Mouse (Mus musculus): Measurements from ENCODE around the gene Ndst2. TPM values are rescaled to one million over a fixed set of nuclear protein-coding genes. Genes with fewer than 3 reads are reported as not detected.

Ndst2 gene
- polyA plus RNA-seq, 1 experiment from 2014 or later, result 16.8 TPM

DNA sequence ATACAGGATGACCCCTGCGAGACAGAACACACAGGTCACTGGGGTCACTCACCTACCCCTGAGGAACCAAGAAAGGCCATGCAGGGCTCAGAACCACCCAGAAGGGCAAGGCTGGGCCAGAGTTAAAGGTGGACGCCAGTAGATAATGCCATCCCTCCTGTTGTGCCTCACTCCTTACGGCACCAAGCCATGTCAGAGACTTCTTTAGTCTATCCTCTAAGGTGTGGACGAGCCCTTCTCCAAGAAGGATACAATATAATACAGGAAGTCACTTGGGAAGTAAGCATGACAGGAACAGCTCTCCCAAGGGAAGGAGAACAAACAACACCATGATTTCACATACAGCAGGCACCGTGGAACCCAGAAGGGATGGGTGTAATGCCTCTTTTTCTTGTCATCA is 30.6 kb upstream of the Ndst2 start:
- WGBS, result 89% methylated on average over 5 of the region's 5 CpGs
- no peak overlapping the region for H3K4me2 ChIP-seq (replicated peaks)
- no peaks in the 10 kb centered on the region for H3K4me1 ChIP-seq (replicated peaks)
- no peak overlapping the region for H3K27ac ChIP-seq
- no peaks in the 10 kb centered on the region for H3K9me3 ChIP-seq
- H3K27me3 ChIP-seq, result no peaks in the 10 kb centered on the region
- H3K9ac ChIP-seq (replicated peaks), result no peak overlapping the region
- H3K4me3 ChIP-seq (replicated peaks), result no peak overlapping the region
- peaks cover 74% of the 10 kb centered on the region for H3K36me3 ChIP-seq
- ATAC-seq, result no peak

DNA sequence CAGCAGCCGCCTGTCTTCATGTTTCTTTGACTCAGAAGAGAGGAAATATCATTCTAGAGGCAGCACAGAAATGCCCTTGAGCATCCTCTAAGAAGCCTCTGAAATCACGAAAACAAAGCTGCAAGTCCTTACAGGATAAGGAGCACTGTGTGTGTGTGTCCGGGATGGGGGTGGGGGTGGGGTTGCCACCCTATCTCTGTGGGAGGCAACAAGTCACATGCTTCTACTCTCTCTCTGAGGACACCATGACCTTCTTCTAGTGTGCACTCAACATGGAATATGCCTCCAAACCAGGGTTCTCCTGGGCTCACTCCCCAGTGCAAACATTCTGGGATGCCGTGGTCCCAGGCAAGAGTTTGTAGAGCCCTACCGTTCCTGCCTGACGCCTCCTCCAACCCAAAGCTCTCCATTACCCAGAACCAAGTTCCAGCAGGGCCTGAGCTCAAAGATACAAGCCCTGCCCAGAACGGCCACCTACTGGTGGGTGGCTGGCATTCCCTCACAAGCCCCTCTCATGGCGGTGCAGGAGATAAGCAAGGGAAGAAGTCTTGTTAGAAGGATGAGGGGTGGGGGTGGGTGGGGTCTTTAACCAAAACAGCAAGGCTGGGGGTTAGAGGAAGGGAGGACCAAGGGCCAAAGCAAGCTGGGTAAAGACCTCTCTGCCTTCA is 24.5 kb upstream of the Ndst2 start:
- H3K36me3 ChIP-seq, result peaks cover 93% of the 10 kb centered on the region
- no peak for ATAC-seq
- 84% methylated on average over 8 of the region's 8 CpGs for WGBS
- no peaks in the 10 kb centered on the region for H3K4me1 ChIP-seq (replicated peaks)
- no peaks in the 10 kb centered on the region for H3K27me3 ChIP-seq
- H3K27ac ChIP-seq, result no peak overlapping the region
- H3K9ac ChIP-seq (replicated peaks), result no peak overlapping the region
- H3K4me2 ChIP-seq (replicated peaks), result no peak overlapping the region
- H3K9me3 ChIP-seq, result no peaks in the 10 kb centered on the region
- no peak overlapping the region for H3K4me3 ChIP-seq (replicated peaks)

DNA sequence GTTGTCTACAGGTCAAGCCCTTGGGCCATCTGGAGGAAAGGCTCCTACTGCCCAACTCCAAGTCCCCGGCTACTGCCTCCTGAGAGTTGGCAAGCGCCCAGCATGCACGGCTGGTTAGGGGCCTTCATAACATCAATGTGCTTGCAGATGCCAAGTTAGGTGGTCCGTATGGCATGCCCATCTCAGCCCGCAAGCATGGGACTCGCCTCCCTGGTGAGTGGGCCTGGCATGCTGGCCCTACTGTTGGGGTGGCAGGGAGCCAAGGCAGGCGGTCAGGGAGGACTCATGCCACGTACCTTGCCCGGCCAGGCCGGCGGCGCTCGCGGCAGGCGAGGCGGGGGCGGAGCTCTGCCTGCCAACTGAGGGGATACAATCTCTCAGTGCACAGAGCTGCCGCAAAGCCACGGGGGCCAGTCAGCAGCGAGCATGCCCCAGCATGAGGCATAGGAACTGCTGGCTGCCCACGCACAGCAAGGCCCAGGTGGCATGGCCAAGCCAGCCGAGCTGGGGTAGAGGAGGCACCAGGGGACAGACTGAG is 23.1 kb upstream of the Ndst2 start:
- H3K4me3 ChIP-seq (replicated peaks), result no peak overlapping the region
- no peak overlapping the region for H3K27ac ChIP-seq
- H3K36me3 ChIP-seq, result peaks cover 88% of the 10 kb centered on the region
- no peak for ATAC-seq
- 95% methylated on average over 22 of the region's 22 CpGs for WGBS
- no peak overlapping the region for H3K9ac ChIP-seq (replicated peaks)
- no peaks in the 10 kb centered on the region for H3K4me1 ChIP-seq (replicated peaks)
- H3K27me3 ChIP-seq, result no peaks in the 10 kb centered on the region
- no peaks in the 10 kb centered on the region for H3K9me3 ChIP-seq
- no peak overlapping the region for H3K4me2 ChIP-seq (replicated peaks)

DNA sequence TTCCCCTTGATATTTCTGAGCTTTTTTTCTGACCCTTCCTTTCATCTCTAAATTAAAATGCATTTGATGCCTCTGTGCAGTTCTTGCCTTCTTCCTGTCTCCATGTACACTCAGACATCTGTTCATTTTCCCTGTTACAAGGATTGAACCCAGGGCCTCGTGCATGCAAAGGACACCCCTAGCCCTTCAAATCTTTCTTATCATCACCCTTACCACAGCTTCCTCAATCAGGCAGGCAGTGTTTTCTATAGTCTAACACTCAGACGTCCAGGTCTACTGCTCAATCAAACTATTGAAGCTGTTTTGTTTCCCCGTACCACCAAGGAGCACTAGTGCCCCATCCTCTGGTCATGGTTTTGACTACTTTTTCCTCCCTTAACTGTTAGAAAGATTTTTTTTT is 19.4 kb upstream of the Ndst2 start:
- 91% methylated on average over 3 of the region's 3 CpGs for WGBS
- Histone ChIP-seq H3K9ac (replicated peaks) (no peak overlapping the region), H3K4me1 (replicated peaks) (no peaks in the 10 kb centered on the region), H3K4me3 (replicated peaks) (no peak overlapping the region), H3K36me3 (peaks cover 54% of the 10 kb centered on the region), H3K27me3 (no peaks in the 10 kb centered on the region), H3K27ac (no peak overlapping the region), H3K9me3 (no peaks in the 10 kb centered on the region), H3K4me2 (replicated peaks) (no peak overlapping the region)
- no peak for ATAC-seq

DNA sequence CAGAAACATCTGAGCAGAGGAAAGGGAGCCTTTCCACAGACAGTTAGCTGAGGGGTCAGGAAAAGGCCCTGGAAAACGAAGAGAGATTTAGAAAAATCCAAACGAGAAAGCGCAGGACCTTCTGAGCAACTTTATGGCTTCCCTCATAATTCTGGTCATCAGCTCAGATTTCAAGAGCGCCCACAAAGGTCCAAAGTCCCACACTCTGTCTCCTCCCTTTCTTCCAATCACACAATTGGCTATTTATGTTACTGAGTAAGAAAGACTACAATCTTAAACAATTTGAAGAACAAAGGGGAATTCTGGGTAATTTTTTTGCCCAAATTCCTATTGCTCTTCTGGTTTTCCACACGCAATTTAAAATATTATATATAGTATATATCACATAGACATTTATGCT is 16.1 kb upstream of the Ndst2 start:
- no peaks in the 10 kb centered on the region for H3K4me1 ChIP-seq (replicated peaks)
- no peaks in the 10 kb centered on the region for H3K27me3 ChIP-seq
- no peak overlapping the region for H3K4me2 ChIP-seq (replicated peaks)
- ATAC-seq, result no peak
- peaks cover 35% of the 10 kb centered on the region for H3K36me3 ChIP-seq
- no peak overlapping the region for H3K4me3 ChIP-seq (replicated peaks)
- H3K27ac ChIP-seq, result no peak overlapping the region
- WGBS, result 95% methylated on average over 5 of the region's 5 CpGs
- no peaks in the 10 kb centered on the region for H3K9me3 ChIP-seq
- no peak overlapping the region for H3K9ac ChIP-seq (replicated peaks)

DNA sequence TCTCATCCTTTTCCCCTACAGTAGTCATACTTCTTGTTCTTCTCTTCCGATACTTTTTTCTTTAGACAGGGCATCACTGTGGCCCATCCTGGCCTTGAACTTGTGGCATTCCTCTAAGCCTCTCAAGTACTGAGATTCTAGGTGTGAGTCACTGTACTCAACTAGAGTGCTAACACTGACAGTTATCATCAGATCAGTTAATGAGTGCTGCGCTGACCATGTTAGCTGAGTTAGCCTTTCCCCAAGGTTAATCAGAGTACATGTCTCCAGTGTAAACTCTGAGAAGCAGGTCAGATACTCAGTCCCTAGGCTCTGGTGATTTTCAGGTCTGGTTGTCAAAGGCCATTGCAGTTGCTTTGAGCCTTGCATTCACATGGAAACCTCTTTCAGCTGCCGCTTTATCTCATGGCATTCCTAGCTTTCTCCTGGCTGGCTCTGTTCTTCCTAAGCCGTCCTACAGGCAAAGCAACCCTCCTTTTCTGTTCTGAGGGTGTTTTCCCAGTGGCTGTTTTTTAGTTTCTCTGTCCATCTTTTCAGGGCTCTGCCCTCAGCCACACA is 15.2 kb upstream of the Ndst2 start:
- H3K36me3 ChIP-seq, result peaks cover 35% of the 10 kb centered on the region
- no peaks in the 10 kb centered on the region for H3K4me1 ChIP-seq (replicated peaks)
- H3K4me2 ChIP-seq (replicated peaks), result no peak overlapping the region
- WGBS, result 89% methylated on average over 4 of the region's 4 CpGs
- H3K4me3 ChIP-seq (replicated peaks), result no peak overlapping the region
- no peaks in the 10 kb centered on the region for H3K9me3 ChIP-seq
- no peak overlapping the region for H3K27ac ChIP-seq
- no peaks in the 10 kb centered on the region for H3K27me3 ChIP-seq
- ATAC-seq, result no peak
- H3K9ac ChIP-seq (replicated peaks), result no peak overlapping the region

GRCm38 (mm10) chr14:20748388-20748787 is 14.0 kb upstream of the Ndst2 start:
- Histone ChIP-seq H3K4me2 (replicated peaks) (no peak overlapping the region), H3K9me3 (no peaks in the 10 kb centered on the region), H3K27ac (no peak overlapping the region), H3K27me3 (no peaks in the 10 kb centered on the region), H3K4me3 (replicated peaks) (no peak overlapping the region), H3K36me3 (peaks cover 38% of the 10 kb centered on the region), H3K4me1 (replicated peaks) (no peaks in the 10 kb centered on the region), H3K9ac (replicated peaks) (no peak overlapping the region)
- no peak for ATAC-seq
- 85% methylated on average over 4 of the region's 4 CpGs for WGBS

GRCm38 (mm10) chr14:20746935-20747334 is 12.6 kb upstream of the Ndst2 start:
- Histone ChIP-seq H3K27me3 (no peaks in the 10 kb centered on the region), H3K36me3 (peaks cover 40% of the 10 kb centered on the region), H3K9ac (replicated peaks) (no peak overlapping the region), H3K4me2 (replicated peaks) (no peak overlapping the region), H3K4me3 (replicated peaks) (no peak overlapping the region), H3K9me3 (no peaks in the 10 kb centered on the region), H3K4me1 (replicated peaks) (no peaks in the 10 kb centered on the region), H3K27ac (no peak overlapping the region)
- ATAC-seq, result no peak
- WGBS, result 80% methylated on average over 3 of the region's 3 CpGs

- Histone ChIP-seq H3K4me2 (replicated peaks) (no peak overlapping the region), H3K27ac (no peak overlapping the region), H3K4me3 (replicated peaks) (no peak overlapping the region), H3K4me1 (replicated peaks) (no peaks in the 10 kb centered on the region), H3K36me3 (peaks cover 72% of the 10 kb centered on the region), H3K9me3 (no peaks in the 10 kb centered on the region), H3K27me3 (no peaks in the 10 kb centered on the region), H3K9ac (replicated peaks) (no peak overlapping the region)
- no peak for ATAC-seq
- 86% methylated on average over 3 of the region's 3 CpGs for WGBS
These were observed 9.3 kb upstream of the Ndst2 start for GRCm38 (mm10) chr14:20743614-20744013.

DNA sequence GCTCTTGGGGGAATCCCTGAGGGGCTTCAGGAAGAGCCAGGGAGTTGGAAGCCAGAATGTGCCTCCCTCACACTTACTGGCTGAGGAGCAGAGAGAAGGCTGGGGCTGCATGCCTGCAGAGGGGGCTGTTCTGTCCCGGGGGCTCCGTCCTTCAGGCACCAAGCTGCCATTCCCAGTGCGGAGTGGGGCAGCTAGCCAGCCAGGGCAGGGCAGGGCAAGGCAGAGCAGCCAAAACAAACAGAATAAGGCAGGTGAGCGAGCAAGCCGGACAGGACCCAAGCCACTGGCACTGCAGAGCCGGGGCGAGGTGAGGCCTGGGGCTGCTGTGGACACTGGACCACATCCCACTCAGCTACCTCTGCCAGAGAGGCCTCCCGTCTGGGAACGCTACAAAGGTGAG is 6.9 kb upstream of the Ndst2 start:
- WGBS, result 94% methylated on average over 9 of the region's 9 CpGs
- Histone ChIP-seq H3K4me1 (replicated peaks) (no peaks in the 10 kb centered on the region), H3K9me3 (no peaks in the 10 kb centered on the region), H3K27me3 (no peaks in the 10 kb centered on the region), H3K4me3 (replicated peaks) (no peak overlapping the region), H3K9ac (replicated peaks) (no peak overlapping the region), H3K27ac (no peak overlapping the region), H3K4me2 (replicated peaks) (no peak overlapping the region), H3K36me3 (peaks cover 82% of the 10 kb centered on the region)
- no peak for ATAC-seq

DNA sequence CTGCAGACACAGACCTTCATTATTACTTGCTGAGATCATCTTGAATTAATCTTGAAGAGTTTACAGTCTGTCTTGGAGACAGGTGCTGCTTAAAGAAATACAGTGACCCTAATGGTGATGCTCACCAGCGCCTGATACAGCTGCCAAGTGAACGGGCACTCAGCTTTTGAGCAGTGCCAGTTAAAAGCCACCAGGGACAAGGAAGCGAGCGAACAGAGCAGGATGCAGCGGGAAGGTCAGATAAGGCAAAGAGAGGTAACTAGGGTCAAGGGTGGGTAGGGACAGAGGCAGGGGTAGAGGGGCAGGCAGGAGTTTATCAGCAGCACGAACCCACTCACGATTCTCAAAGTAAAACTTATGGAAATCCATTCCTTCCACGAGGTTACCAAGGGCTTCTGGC is 4.1 kb upstream of the Ndst2 start:
- no peak overlapping the region for H3K9ac ChIP-seq (replicated peaks)

DNA sequence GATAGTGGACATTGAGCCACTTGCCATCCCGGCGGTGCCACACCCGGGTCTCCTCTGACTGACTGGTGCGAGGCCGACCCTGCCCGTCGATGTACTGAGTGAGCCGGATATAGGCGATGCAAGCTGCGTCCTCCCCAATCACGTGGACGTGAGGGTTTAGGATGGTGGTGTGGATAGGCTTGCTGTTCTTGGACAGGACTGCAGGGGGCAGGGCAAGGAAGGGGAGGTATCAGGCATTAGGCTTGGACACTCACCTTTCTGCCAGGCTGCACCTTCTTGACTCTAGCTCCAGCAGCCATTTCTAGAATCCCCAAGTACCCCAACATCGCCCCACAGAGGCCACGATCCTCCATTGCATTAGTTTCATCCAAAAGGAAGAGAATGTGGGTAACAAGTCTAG is 2.9 kb upstream of the Ndst2 start:
- H3K9me3 ChIP-seq, result no peaks in the 10 kb centered on the region

More for the DNA sequence above, 4.1 kb upstream of the Ndst2 start:
- H3K4me1 ChIP-seq (replicated peaks), result peaks cover 11% of the 10 kb centered on the region
- H3K27me3 ChIP-seq, result no peaks in the 10 kb centered on the region
- peaks cover 65% of the 10 kb centered on the region for H3K36me3 ChIP-seq
- no peaks in the 10 kb centered on the region for H3K9me3 ChIP-seq
- no peak overlapping the region for H3K27ac ChIP-seq
- H3K4me2 ChIP-seq (replicated peaks), result no peak overlapping the region
- 92% methylated on average over 8 of the region's 8 CpGs for WGBS
- no peak for ATAC-seq
- H3K4me3 ChIP-seq (replicated peaks), result no peak overlapping the region

More for the DNA sequence above, 2.9 kb upstream of the Ndst2 start:
- no peaks in the 10 kb centered on the region for H3K27me3 ChIP-seq
- H3K27ac ChIP-seq, result no peak overlapping the region
- H3K4me1 ChIP-seq (replicated peaks), result peaks cover 17% of the 10 kb centered on the region
- no peak overlapping the region for H3K4me2 ChIP-seq (replicated peaks)
- no peak overlapping the region for H3K9ac ChIP-seq (replicated peaks)
- no peak for ATAC-seq
- H3K4me3 ChIP-seq (replicated peaks), result no peak overlapping the region
- WGBS, result 41% methylated on average over 14 of the region's 14 CpGs
- H3K36me3 ChIP-seq, result peaks cover 63% of the 10 kb centered on the region

Measured in midbrain, embryonic 13.5 days (tissue).